Mouse (Mus musculus) neural tube, embryonic 11.5 days (tissue): ENCODE measurements around the gene Slc27a5. TPM values are rescaled to one million over a fixed set of nuclear protein-coding genes. Genes with fewer than 3 reads are reported as not detected.

Experiments
- ATAC-seq: fragments of 200-750 bp; cut with Nextera tagmentation; 2 replicates; pipeline ENCODE4 v1.8.0; 2017; ENCODE audit warnings: moderate number of reproducible peaks, mild to moderate bottlenecking, moderate TSS enrichment, moderate library complexity; ENCODE audit not compliant: insufficient read depth, low FRiP score, low TSS enrichment
- DNase-seq: peaks from one replicate; pipeline ENCODE4 v3.0.0-alpha.2; 2015; ENCODE audit warnings: low spot score
- H3K27ac ChIP-seq: fragments of 300-500 bp; sonication (generic); 2 replicates; pipeline ENCODE4 v1.5.1; 2014; ENCODE audit warnings: low read depth, mild to moderate bottlenecking, low read length
- H3K27me3 ChIP-seq: fragments of 300-500 bp; sonication (generic); 2 replicates; pipeline ENCODE4 v1.6.1; 2014; ENCODE audit warnings: mild to moderate bottlenecking, low read length, mixed read lengths; ENCODE audit not compliant: control insufficient read depth, insufficient read depth
- H3K36me3 ChIP-seq: fragments of 300-500 bp; sonication (generic); 2 replicates; pipeline ENCODE4 v1.6.1; 2014; ENCODE audit warnings: mild to moderate bottlenecking, low read length, moderate library complexity, mixed read lengths; ENCODE audit not compliant: control insufficient read depth, insufficient read depth
- H3K4me1 ChIP-seq: fragments of 300-500 bp; sonication (generic); 2 replicates; pipeline ENCODE4 v1.6.1; 2014; ENCODE audit warnings: low read length, mixed read lengths; ENCODE audit not compliant: control insufficient read depth, insufficient read depth
- H3K4me2 ChIP-seq: fragments of 300-500 bp; sonication (generic); 2 replicates; pipeline ENCODE4 v1.6.1; 2014; ENCODE audit warnings: low read depth, mild to moderate bottlenecking, moderate library complexity
- H3K4me3 ChIP-seq: fragments of 300-500 bp; sonication (generic); 2 replicates; pipeline ENCODE4 v1.5.1; 2014; ENCODE audit warnings: low read depth, low read length
- H3K9ac ChIP-seq: fragments of 300-500 bp; sonication (generic); 2 replicates; pipeline ENCODE4 v1.6.1; 2014; ENCODE audit warnings: mild to moderate bottlenecking, low read length
- H3K9me3 ChIP-seq: fragments of 300-500 bp; sonication (generic); 2 replicates; pipeline ENCODE4 v1.6.1; 2016; ENCODE audit warnings: low read length; ENCODE audit not compliant: control insufficient read depth
- WGBS: fragments of 180-500 bp; shearing (Covaris S2); extraction: QIAGEN DNeasy Blood & Tissue Kit; methylation state at CpG from one replicate; pipeline ENCODE4 v1.1.7; 2014; 5-methylcytosine and 5-hydroxymethylcytosine counted together
- polyA plus RNA-seq: library from polyadenylated mRNA; unstranded; fragments of >200 nt; fragmentation: Nextera tagmentation; extraction: Ambion mirVana; gene quantifications from 2 replicates; pipeline ENCODE4 v1.2.1, GENCODE M21; 2014

The Slc27a5 gene
- polyA plus RNA-seq, 1 experiment from 2014 or later, result not detected

DNA sequence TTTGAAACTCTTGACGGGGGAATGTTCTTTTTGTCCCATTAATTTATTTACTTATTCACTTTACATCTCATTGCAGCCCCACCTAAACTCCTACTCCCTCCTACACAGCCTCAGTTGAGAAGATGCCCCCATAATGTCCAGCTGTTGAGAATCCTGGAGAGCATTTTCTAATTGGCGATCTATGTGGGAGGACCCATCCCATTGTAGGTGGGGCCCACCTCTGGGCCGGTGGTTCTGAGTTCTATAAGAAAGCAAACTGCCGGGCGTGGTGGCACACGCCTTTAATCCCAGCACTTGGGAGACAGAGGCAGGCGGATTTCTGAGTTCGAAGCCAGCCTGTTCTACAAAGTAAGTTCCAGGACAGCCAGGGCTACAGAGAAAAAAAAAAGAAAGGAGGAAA lies 11.1 kb downstream of the Slc27a5 start:
- no peak for ATAC-seq
- Histone ChIP-seq H3K27ac (no peak overlapping the region), H3K9me3 (no peaks in the 10 kb centered on the region), H3K9ac (no peak overlapping the region), H3K4me1 (no peaks in the 10 kb centered on the region), H3K4me3 (no peak overlapping the region), H3K27me3 (no peaks in the 10 kb centered on the region), H3K4me2 (no peak overlapping the region), H3K36me3 (no peaks in the 10 kb centered on the region)
- WGBS, result 92% methylated on average over 8 of the region's 8 CpGs
- DNase-seq, result no peak

DNA sequence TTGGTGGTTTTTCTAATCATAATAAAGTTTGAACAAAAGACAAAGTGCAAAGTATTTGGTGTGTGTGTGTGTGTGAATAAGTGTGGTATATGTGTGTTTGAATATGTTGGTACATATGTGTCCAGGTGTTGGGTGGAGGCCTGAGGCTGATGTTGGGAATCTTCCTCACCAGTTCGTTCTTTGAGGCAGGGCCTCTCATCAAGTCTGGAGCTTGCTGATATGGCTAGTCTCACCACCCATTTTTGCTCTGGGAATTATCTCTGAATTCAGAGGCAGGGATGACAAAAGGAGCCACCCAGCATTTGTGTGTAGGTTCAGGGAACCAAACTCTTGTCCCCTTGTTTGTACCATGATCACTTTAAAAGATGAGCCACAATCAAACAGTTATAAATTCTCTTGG lies 12.3 kb downstream of the Slc27a5 start:
- Histone ChIP-seq H3K36me3 (no peaks in the 10 kb centered on the region), H3K4me3 (no peak overlapping the region), H3K4me2 (no peak overlapping the region), H3K4me1 (no peaks in the 10 kb centered on the region), H3K27ac (no peak overlapping the region), H3K27me3 (no peaks in the 10 kb centered on the region), H3K9me3 (no peaks in the 10 kb centered on the region), H3K9ac (no peak overlapping the region)
- no peak for DNase-seq
- no peak for ATAC-seq
- WGBS, result 96% methylated on average over 1 of the region's 1 CpGs

DNA sequence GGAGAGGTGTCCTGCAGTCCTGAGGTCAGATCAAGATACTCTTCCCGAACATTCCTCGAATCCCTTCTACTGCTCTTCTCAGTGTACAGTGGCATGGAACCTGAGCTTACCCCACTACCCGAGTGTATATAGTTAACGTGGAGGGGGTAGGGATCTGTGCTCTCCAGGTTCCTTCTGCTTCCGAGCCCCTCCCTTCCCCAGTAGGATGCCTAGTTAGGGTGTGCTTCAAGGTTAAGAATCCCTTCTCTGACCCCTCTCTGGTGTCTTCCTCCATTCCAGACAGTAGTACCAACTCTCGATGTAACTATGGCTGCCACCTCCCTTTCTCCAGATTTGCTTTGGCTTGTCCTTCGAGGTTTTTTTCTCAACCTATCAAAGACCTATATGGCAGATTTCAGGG lies 17.7 kb downstream of the Slc27a5 start:
- no peak for ATAC-seq
- Histone ChIP-seq H3K9ac (no peak overlapping the region), H3K36me3 (no peaks in the 10 kb centered on the region), H3K9me3 (no peaks in the 10 kb centered on the region), H3K4me3 (no peak overlapping the region), H3K27me3 (no peaks in the 10 kb centered on the region), H3K27ac (no peak overlapping the region), H3K4me2 (no peak overlapping the region), H3K4me1 (peaks cover 8% of the 10 kb centered on the region; the same call in 1 of the 2 replicates)
- DNase-seq, result no peak
- WGBS, result 90% methylated on average over 7 of the region's 7 CpGs

DNA sequence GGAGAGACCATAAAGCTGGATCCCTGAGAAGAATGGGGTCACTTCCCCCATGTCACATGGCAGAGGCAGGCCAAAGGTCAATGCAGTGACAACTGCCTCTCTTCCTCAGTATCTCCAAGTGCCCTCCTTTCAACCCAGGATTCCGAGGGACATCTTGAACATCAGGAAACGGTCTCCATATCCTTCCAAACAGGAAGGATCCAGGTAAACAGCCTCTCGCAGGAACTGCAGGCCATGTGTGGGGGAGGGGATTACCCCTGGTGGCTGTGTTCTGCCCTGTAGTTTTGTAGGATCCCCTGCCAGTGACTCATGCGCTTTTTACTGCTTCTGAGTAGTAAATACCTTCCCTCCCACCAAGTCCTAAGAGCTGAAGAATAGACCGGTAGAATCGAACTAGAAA lies 18.2 kb downstream of the Slc27a5 start:
- H3K4me3 ChIP-seq, result no peak overlapping the region
- H3K27me3 ChIP-seq, result no peaks in the 10 kb centered on the region
- H3K9me3 ChIP-seq, result no peaks in the 10 kb centered on the region
- no peaks in the 10 kb centered on the region for H3K36me3 ChIP-seq
- no peak overlapping the region for H3K27ac ChIP-seq
- DNase-seq, result no peak
- H3K4me2 ChIP-seq, result no peak overlapping the region
- ATAC-seq, result no peak
- no peak overlapping the region for H3K9ac ChIP-seq
- WGBS, result 54% methylated on average over 6 of the region's 6 CpGs
- H3K4me1 ChIP-seq, result peaks cover 8% of the 10 kb centered on the region; the same call in 1 of the 2 replicates

DNA sequence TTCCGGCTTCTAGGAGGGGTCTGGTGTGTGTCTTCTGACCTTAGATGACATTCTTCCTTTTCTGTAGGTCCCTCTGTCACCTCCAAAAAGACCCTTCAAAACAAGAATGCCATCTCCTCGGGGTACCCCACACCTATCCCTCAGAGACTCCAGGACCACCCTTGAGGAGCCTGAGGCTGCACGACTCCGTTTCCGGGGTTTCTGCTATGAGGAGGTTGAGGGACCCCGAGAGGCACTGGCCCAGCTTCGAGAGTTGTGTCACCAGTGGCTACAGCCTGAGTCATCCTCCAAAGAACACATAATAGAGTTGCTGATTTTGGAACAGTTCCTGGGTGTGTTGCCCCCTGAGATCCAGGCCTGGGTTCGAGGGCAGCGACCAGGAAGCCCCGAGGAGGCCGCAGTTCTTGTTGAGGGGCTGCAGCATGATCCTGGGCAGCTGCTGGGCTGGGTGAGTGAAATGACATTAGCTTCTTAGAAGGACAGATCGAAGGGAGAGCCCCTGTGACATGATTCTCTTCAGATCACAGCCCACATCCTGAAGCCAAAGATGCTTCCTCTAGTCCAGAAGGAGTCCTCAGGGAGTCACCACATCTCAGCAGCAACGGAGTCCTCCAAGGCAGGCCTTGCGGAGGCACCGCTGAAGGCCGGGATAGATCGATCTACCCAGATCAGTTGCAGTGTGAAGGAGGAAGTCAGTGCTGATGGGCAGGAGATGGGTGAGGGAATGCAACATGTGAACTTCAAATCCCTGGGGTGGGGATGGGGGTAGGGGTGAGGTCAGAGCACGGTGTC lies 18.9 kb downstream of the Slc27a5 start:
- Histone ChIP-seq H3K9me3 (no peaks in the 10 kb centered on the region), H3K4me2 (peak overlapping the region; percentile 80), H3K27me3 (no peaks in the 10 kb centered on the region), H3K36me3 (no peaks in the 10 kb centered on the region), H3K4me3 (peak overlapping the region; percentile 51; the same call in 1 of the 2 replicates), H3K9ac (no peak overlapping the region), H3K27ac (no peak overlapping the region), H3K4me1 (peaks cover 8% of the 10 kb centered on the region; the same call in 1 of the 2 replicates)
- no peak for ATAC-seq
- DNase-seq, result no peak
- 87% methylated on average over 18 of the region's 18 CpGs for WGBS

DNA sequence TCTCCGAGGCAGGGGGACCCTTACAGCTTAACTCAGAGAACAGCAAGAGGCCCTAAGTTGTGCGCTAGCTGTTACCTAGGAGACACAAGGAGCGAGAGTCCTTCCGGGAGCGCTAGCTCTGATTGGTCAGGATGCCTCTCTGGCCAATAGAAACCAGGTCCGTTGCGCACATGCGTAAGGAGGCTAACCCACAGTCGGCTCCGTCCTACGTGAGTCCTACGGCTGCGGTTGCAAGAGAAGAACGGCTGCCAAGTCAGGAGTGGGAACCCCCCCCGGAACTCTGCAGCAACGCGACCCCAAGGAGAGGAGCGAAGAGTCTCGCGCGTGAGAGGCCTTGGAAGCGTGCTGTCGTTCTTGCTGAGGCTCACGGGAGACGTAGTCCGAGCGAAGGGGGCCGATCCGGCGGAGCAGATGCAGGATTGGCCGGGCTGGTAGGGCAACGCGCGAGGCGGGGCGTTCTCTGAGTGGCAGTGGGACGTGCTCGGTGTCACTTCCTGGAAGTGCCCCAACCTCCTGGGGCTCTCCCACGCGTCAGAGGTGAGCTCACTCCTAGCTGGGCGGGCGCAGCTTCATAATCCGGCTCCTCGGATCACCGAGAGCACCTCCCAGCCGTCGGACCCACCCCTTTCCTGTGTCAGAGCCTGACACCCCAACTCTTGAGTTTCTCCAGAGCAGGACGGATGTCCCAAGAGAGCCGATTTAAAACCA lies 20.2 kb downstream of the Slc27a5 start, which contains the start of gene Zfp446:
Gene Zfp446 (plus strand): TSS at position 167 of the 708 bp plus-strand sequence.
- H3K27ac ChIP-seq, result peak within 1 kb of the TSS; percentile 76
- DNase-seq, result peak; percentile 97
- ATAC-seq, result peak; percentile 100
- peaks cover 8% of the 10 kb centered on the region; the same call in 1 of the 2 replicates for H3K4me1 ChIP-seq
- H3K36me3 ChIP-seq, result no peaks in the 10 kb centered on the region
- peak within 1 kb of the TSS; percentile 51 for H3K4me3 ChIP-seq
- no peaks in the 10 kb centered on the region for H3K27me3 ChIP-seq
- no peaks in the 10 kb centered on the region for H3K9me3 ChIP-seq
- 0% methylated on average over 49 of the region's 49 CpGs for WGBS
- peak within 1 kb of the TSS; percentile 72 for H3K9ac ChIP-seq
- peak within 1 kb of the TSS; percentile 80 for H3K4me2 ChIP-seq

DNA sequence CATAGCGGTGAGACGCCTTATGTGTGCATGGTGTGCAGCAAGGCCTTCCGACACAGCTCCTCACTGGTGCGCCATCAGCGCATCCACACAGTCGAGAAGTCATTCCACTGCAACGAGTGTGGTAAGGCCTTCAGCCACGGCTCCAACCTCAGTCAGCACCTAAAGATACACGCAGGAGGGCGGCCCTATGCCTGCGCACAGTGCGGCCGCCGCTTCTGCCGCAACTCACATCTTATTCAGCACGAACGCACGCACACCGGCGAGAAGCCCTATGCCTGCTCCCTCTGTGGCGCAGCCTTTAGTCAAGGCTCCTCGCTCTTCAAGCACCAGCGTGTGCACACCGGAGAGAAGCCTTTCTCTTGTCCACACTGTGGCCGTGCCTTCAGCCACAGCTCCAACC lies 27.1 kb downstream of the Slc27a5 start:
- Histone ChIP-seq H3K4me1 (peaks cover 10% of the 10 kb centered on the region), H3K36me3 (peaks cover 10% of the 10 kb centered on the region), H3K27ac (no peak overlapping the region), H3K4me2 (no peak overlapping the region), H3K4me3 (no peak overlapping the region), H3K9ac (no peak overlapping the region), H3K9me3 (no peaks in the 10 kb centered on the region), H3K27me3 (no peaks in the 10 kb centered on the region)
- no peak for ATAC-seq
- 96% methylated on average over 25 of the region's 25 CpGs for WGBS
- DNase-seq, result no peak

DNA sequence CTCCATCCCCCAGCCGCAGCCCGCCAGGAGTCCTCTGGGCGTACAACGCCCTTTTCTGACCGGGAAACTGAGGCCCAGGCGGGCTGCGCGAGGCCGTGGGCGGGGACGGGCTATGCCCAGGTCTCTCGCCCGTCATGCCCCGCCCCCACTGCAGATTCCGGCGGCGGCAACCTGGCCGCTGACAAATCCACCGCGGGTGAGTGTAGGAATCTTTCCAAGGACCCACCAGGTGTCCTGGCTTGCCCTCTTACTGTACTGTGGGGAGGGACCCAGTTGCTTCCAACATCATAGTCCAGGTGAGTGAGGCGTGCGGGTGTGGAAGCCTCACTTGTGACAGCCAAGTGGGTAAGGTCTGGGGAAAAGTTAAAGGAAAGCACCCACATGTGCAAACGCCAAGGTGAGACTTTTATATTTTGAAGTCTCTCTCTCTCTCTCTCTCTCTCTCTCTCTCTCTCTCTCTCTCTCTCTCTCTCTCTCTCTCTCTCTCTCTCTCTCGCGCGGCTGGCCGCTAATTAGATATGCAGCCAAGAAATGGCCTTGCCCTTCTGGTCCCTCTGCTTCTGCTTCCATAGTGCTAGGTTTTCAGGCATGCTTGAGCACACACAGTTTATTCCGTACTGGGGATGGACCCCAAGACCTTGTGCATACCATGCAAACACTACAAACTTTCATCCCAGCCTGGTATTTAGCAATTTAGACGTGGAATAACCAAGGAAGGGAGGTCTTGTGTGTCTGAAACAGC lies 31.7 kb downstream of the Slc27a5 start:
- ATAC-seq, result peak; percentile 42
- H3K4me2 ChIP-seq, result peak overlapping the region; percentile 96
- peaks cover 6% of the 10 kb centered on the region for H3K36me3 ChIP-seq
- peak overlapping the region; percentile 70 for H3K4me3 ChIP-seq
- H3K27me3 ChIP-seq, result no peaks in the 10 kb centered on the region
- no peaks in the 10 kb centered on the region for H3K9me3 ChIP-seq
- H3K4me1 ChIP-seq, result peaks cover 17% of the 10 kb centered on the region
- H3K9ac ChIP-seq, result peak overlapping the region; percentile 79
- 1% methylated on average over 25 of the region's 29 CpGs for WGBS
- peak; percentile 52 for DNase-seq
- H3K27ac ChIP-seq, result peak overlapping the region; percentile 69
